Mouse (Mus musculus): ENCODE results near the gene Ktn1.

DNA sequence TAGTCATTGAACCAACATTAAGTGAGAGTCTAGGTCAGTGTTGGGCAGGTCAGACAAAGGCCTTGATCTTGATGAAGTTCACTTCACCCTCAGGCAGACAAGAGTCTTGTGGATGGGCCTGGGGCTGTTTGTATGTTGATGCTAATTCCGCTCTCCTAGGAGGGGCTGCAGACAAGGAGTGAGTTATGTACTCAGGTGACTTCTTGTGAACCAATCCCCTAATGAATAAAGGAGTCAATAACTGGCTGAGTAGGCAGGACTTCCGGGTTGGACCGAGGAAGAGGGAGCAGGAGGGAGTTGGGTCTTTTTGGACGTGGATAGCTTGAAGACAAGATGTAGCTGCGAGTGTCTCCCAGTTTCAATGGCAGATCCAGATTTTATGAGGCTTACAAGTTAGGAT lies 26.3 kb upstream of the Ktn1 start:
- TF ChIP-seq POLR2A (IDR thresholded peaks at IDR 0.05; ENCODE audit: borderline replicate concordance, extremely low read depth, low read depth, low read length) (no peak), CTCF (IDR thresholded peaks at IDR 0.05; ENCODE audit: insufficient read depth, low read length) (no peak)
